Mouse (Mus musculus) heart, adult 2 months (tissue): ENCODE data around the gene Ccdc96.

Experiments
- CTCF ChIP-seq: fragments of 200-600 bp; IDR thresholded peaks from 2 replicates; pipeline ENCODE4 v1.8.1; 2022; ENCODE audit warnings: antibody characterized with exemption, mild to moderate bottlenecking, moderate library complexity
- POLR2A ChIP-seq: fragments of 200-500 bp; IDR thresholded peaks from 2 replicates; pipeline ENCODE4 v1.6.1; 2011; ENCODE audit warnings: mild to moderate bottlenecking, low read depth, low read length, control low read depth; ENCODE audit not compliant: insufficient read depth

DNA sequence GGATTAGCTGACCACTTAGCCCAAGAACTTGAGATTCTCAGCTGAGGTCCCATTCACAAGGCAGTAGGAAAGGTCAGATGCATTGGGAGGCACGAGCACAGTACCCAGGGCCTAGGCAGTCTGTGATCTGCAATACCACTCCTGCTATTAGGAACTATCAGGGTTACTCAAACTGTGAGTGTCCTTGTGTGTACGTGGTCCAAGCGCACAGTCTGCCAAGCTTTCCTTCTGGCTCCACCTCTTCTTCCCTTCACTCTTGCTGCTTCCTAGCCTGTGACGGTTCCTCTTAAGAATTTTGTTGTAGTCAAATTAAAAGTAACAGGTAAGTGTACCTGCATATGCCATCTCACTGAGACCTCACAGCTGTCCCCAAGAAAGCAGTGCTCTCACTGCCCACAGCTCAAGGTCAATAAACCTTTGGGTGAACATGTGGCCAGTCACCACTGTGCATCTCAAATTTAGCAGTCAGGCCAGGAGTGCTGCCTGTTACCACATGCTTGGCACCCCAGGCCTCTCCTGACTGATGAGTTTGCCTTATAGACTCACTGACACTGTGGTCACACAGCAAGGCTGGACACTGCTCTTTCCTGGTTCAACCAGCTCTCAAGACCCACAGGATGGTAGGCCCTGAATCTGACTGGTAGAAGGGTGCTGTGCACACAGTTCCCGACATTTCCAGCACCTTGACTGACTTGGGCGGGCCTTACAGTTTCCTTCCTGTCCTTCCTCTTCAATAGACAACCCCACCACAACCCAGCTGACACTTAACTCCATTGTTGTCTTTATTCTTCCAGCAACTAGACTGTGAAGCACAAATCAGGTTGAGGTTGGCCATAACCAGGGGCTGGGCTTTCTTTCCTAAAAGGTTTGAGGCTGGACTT, 5.6 kb upstream of the Ccdc96 start:
- no peak for TF ChIP-seq POLR2A
- no peak for TF ChIP-seq CTCF
